Mouse (Mus musculus) thymus, adult 2 months (tissue): ENCODE measurements around the gene Enox2. TPM values are rescaled to one million over a fixed set of nuclear protein-coding genes. Genes with fewer than 3 reads are reported as not detected.
"Not testable (repeated sequence)": the region's sequence is repeated elsewhere in the genome, so short reads cannot be mapped to it uniquely, and the experiment has no call there.

ENCODE experiments used
- DNase-seq: peaks from one replicate; pipeline ENCODE4 v3.0.0; 2021
- H3K27ac ChIP-seq: fragments of 200-500 bp; 2 replicates; pipeline ENCODE4 v1.5.1; 2012; ENCODE audit warnings: low read length, control low read depth; ENCODE audit not compliant: control insufficient read depth, insufficient read depth
- H3K27me3 ChIP-seq: fragments of 200-500 bp; 2 replicates; pipeline ENCODE4 v1.6.1; 2012; ENCODE audit warnings: mild to moderate bottlenecking, low read length, moderate library complexity, mixed read lengths; ENCODE audit not compliant: control insufficient read depth, insufficient read depth
- H3K36me3 ChIP-seq: fragments of 200-500 bp; 2 replicates; pipeline ENCODE4 v1.6.1; 2012; ENCODE audit warnings: mild to moderate bottlenecking, low read length, moderate library complexity; ENCODE audit not compliant: control insufficient read depth, insufficient read depth
- H3K4me1 ChIP-seq: fragments of 200-500 bp; replicated peaks from 2 replicates; pipeline ENCODE4 v1.6.1; 2012; ENCODE audit warnings: low read length; ENCODE audit not compliant: control insufficient read depth, insufficient read depth
- H3K4me3 ChIP-seq: fragments of 200-500 bp; 2 replicates; pipeline ENCODE4 v1.5.1; 2012; ENCODE audit warnings: mild to moderate bottlenecking, low read length, control low read depth, moderate library complexity; ENCODE audit not compliant: control insufficient read depth, insufficient read depth
- CTCF ChIP-seq: fragments of 200-500 bp; IDR thresholded peaks from 2 replicates; pipeline ENCODE4 v1.5.1; 2012; ENCODE audit warnings: mild to moderate bottlenecking, control low read depth, low read length, moderate library complexity, borderline replicate concordance; ENCODE audit not compliant: control insufficient read depth, poor library complexity, insufficient read depth; ENCODE audit errors: extremely low read depth
- POLR2A ChIP-seq: fragments of 200-500 bp; IDR thresholded peaks from 2 replicates; pipeline ENCODE4 v1.6.1; 2012; ENCODE audit warnings: mild to moderate bottlenecking, low read length, control low read depth, moderate library complexity; ENCODE audit not compliant: control insufficient read depth, poor library complexity, insufficient read depth; ENCODE audit errors: extremely low read depth
- WGBS: fragments of 180-500 bp; shearing (Covaris S2); methylation state at CpG from one replicate; pipeline ENCODE4 v1.1.7; 2018; 5-methylcytosine and 5-hydroxymethylcytosine counted together
- polyA plus RNA-seq: library from polyadenylated mRNA; depleted of rRNA; stranded (reverse); fragments of >200 nt; gene quantifications from 2 replicates; pipeline ENCODE4 v1.2.3, GENCODE M21; 2012

Enox2 gene
- polyA plus RNA-seq, 1 experiment: 6.8 TPM

GRCm38 (mm10) chrX:49116465-49116864 is 171.6 kb downstream of the Enox2 start:
- no peak for DNase-seq
- H3K4me1 ChIP-seq: no peaks in the 10 kb centered on the region
- WGBS: 62% methylated on average over 3 of the region's 3 CpGs
- no peaks in the 10 kb centered on the region for H3K27me3 ChIP-seq
- no peak overlapping the region for H3K4me3 ChIP-seq
- no peak overlapping the region for H3K27ac ChIP-seq
- no peak for TF ChIP-seq CTCF
- no peak for TF ChIP-seq POLR2A
- H3K36me3 ChIP-seq: no peaks in the 10 kb centered on the region

- H3K36me3 ChIP-seq: no peaks in the 10 kb centered on the region
- 95% methylated on average over 3 of the region's 3 CpGs for WGBS
- no peaks in the 10 kb centered on the region for H3K4me1 ChIP-seq
- TF ChIP-seq POLR2A: no peak
- no peak for TF ChIP-seq CTCF
- no peak overlapping the region for H3K4me3 ChIP-seq
- H3K27me3 ChIP-seq: no peaks in the 10 kb centered on the region
- DNase-seq: no peak
- H3K27ac ChIP-seq: no peak overlapping the region
Measured at GRCm38 (mm10) chrX:49112412-49112811, 175.6 kb downstream of the Enox2 start.

GRCm38 (mm10) chrX:49100542-49100941 is 187.5 kb downstream of the Enox2 start:
- not testable (repeated sequence) for H3K27me3 ChIP-seq, H3K4me3 ChIP-seq, DNase-seq, H3K36me3 ChIP-seq, H3K27ac ChIP-seq, H3K4me1 ChIP-seq
- WGBS: 100% methylated on average over 1 of the region's 1 CpGs

DNA sequence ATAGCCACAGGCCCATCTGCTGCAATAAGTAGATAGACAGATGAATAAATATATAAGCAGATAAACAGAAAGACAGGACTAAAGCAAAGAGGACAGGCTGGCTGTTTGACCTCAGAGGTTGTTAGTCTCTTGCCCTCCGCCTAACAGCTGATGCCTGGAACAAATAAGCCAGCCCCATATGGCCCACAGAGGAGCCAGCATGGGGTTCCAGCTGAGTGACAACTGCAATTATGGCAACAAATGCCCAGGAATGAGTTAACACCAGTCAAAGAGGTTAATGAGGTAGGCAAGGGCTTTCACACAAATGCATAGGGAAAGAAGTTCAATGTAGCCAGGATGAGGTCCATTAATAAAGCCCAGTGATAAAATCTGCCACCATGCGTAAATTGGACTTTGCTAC is 191.8 kb downstream of the Enox2 start:
- Histone ChIP-seq H3K27ac (no peak overlapping the region), H3K4me3 (no peak overlapping the region), H3K36me3 (no peaks in the 10 kb centered on the region), H3K4me1 (no peaks in the 10 kb centered on the region), H3K27me3 (no peaks in the 10 kb centered on the region)
- no peak for DNase-seq
- TF ChIP-seq CTCF: no peak
- TF ChIP-seq POLR2A: no peak
- WGBS: 97% methylated on average over 2 of the region's 2 CpGs

DNA sequence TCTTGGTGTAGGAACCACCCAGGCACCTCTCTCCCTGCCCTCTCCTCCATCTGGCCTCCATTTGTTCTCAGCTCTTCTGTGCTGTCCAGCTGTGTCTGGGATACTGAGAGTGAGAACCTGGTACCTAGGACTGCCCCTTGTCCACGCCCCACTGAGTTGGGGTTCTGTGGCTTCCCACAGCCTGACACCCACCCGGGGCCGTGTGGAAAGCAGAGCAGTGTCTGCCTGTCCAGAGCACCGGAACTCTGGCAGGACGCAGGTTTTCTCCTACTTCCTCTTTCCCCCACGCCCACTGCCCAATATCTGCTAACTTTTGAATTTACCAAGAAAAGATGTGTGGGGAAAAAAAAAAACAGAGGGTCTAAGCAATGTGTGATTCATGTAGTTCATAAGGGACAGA is 213.0 kb downstream of the Enox2 start:
- Histone ChIP-seq H3K27me3 (no peaks in the 10 kb centered on the region), H3K27ac (no peak overlapping the region), H3K4me3 (no peak overlapping the region), H3K4me1 (no peaks in the 10 kb centered on the region), H3K36me3 (no peaks in the 10 kb centered on the region)
- no peak for DNase-seq
- TF ChIP-seq CTCF (no peak), POLR2A (no peak)
- 31% methylated on average over 6 of the region's 6 CpGs for WGBS

- no peak for DNase-seq
- Histone ChIP-seq H3K27me3 (no peaks in the 10 kb centered on the region), H3K4me1 (no peaks in the 10 kb centered on the region), H3K36me3 (no peaks in the 10 kb centered on the region), H3K4me3 (no peak overlapping the region), H3K27ac (no peak overlapping the region)
- TF ChIP-seq POLR2A: no peak
- no peak for TF ChIP-seq CTCF
- WGBS: 82% methylated on average over 3 of the region's 3 CpGs
Measured at GRCm38 (mm10) chrX:49073563-49073962, 214.5 kb downstream of the Enox2 start.

- Histone ChIP-seq H3K4me3 (no peak overlapping the region), H3K36me3 (no peaks in the 10 kb centered on the region), H3K4me1 (no peaks in the 10 kb centered on the region), H3K27me3 (no peaks in the 10 kb centered on the region), H3K27ac (no peak overlapping the region)
- no peak for DNase-seq
- TF ChIP-seq CTCF (no peak), POLR2A (no peak)
Measured at GRCm38 (mm10) chrX:49045118-49045517, 242.9 kb downstream of the Enox2 start.
